Mouse (Mus musculus): ENCODE results near the gene Cyb5d1. TPM values are rescaled to one million over a fixed set of nuclear protein-coding genes. Genes with fewer than 3 reads are reported as not detected.

Cyb5d1 gene
- polyA plus RNA-seq (2012; rRNA removed): 3.3 TPM in 2 replicates

GRCm38 (mm10) chr11:69395235-69395633, at the start of gene Cyb5d1, which contains the start of gene Naa38:
Gene Cyb5d1, minus strand, starts transcription at chr11:69395631.
Gene Naa38, plus strand, starts transcription at chr11:69395487.

GRCm38 (mm10) chr11:69413221-69414181, 18.1 kb upstream of the Cyb5d1 start, which contains the start of gene Kdm6b:
Gene Kdm6b, minus strand, starts transcription at chr11:69413675.

GRCm38 (mm10) chr11:69398059-69398458, 2.6 kb upstream of the Cyb5d1 start, which contains the start of gene Tmem88:
Gene Tmem88, minus strand, starts transcription at chr11:69398234.

GRCm38 (mm10) chr11:69369215-69369989, 26.0 kb downstream of the Cyb5d1 start, which contains the start of gene Chd3:
Gene Chd3, minus strand, starts transcription at chr11:69369406.

Other genes starting within 250 kb of the Cyb5d1 start
- 27.0 and 30.6 TPM in 2 replicates for gene Alox12b, start 238.6 kb downstream of the Cyb5d1 start, polyA plus RNA-seq (2012; rRNA removed)
- 0.18 TPM in 1 of 2 replicates, not detected in the other for gene Alox8, start 197.8 kb downstream of the Cyb5d1 start, polyA plus RNA-seq (2012; rRNA removed)
- 0.02 TPM in 1 of 2 replicates, not detected in the other for gene Gucy2e, start 158.6 kb downstream of the Cyb5d1 start, polyA plus RNA-seq (2012; rRNA removed)
- gene Cntrob, start 71.9 kb downstream of the Cyb5d1 start, polyA plus RNA-seq (2012; rRNA removed): 2.4 and 2.7 TPM in 2 replicates
- gene Trappc1, start 71.7 kb downstream of the Cyb5d1 start, polyA plus RNA-seq (2012; rRNA removed): 11.5 and 14.4 TPM in 2 replicates
- 0.76 and 1.3 TPM in 2 replicates for gene Kcnab3, start 69.4 kb downstream of the Cyb5d1 start, polyA plus RNA-seq (2012; rRNA removed)
- 1.6 and 12.4 TPM in 2 replicates for gene Rnf227, start 55.2 kb downstream of the Cyb5d1 start, polyA plus RNA-seq (2012; rRNA removed)
- 44.4 and 47.6 TPM in 2 replicates for gene Chd3, start 26.2 kb downstream of the Cyb5d1 start, polyA plus RNA-seq (2012; rRNA removed)
- 96.6 and 133 TPM in 2 replicates for gene Naa38, start 144 bp downstream of the Cyb5d1 start, polyA plus RNA-seq (2012; rRNA removed)
- gene Tmem88, start 2.6 kb upstream of the Cyb5d1 start, polyA plus RNA-seq (2012; rRNA removed): 22.8 and 37.9 TPM in 2 replicates
- gene Kdm6b, start 18.0 kb upstream of the Cyb5d1 start, polyA plus RNA-seq (2012; rRNA removed): 9.5 and 10.6 TPM in 2 replicates
- 0.01 and 0.08 TPM in 2 replicates for gene Dnah2, start 153.5 kb upstream of the Cyb5d1 start, polyA plus RNA-seq (2012; rRNA removed)
- 0.27 and 0.34 TPM in 2 replicates for gene Efnb3, start 164.6 kb upstream of the Cyb5d1 start, polyA plus RNA-seq (2012; rRNA removed)
- 8.5 and 11.1 TPM in 2 replicates for gene Wrap53, start 184.6 kb upstream of the Cyb5d1 start, polyA plus RNA-seq (2012; rRNA removed)
- 22.0 and 27.4 TPM in 2 replicates for gene Trp53, start 184.7 kb upstream of the Cyb5d1 start, polyA plus RNA-seq (2012; rRNA removed)
- gene Atp1b2, start 210.3 kb upstream of the Cyb5d1 start, polyA plus RNA-seq (2012; rRNA removed): 4.4 and 7.2 TPM in 2 replicates
- not detected in 2 replicates for gene Shbg, start 222.3 kb upstream of the Cyb5d1 start, polyA plus RNA-seq (2012; rRNA removed)
- 0.60 and 0.94 TPM in 2 replicates for gene Sat2, start 226.4 kb upstream of the Cyb5d1 start, polyA plus RNA-seq (2012; rRNA removed)
- 26.3 and 30.1 TPM in 2 replicates for gene Fxr2, start 237.4 kb upstream of the Cyb5d1 start, polyA plus RNA-seq (2012; rRNA removed)

Data from stomach, adult 2 months (tissue).